Mouse (Mus musculus) MEL-GATA-1-ER (cell line): Measurements from ENCODE around the gene Nt5dc1.
A peak's percentile ranks its signal among the peaks of the same experiment; 100 is the strongest.
"Not testable (repeated sequence)": the region's sequence is repeated elsewhere in the genome, so short reads cannot be mapped to it uniquely, and the experiment has no call there.

Experiments used
- DNase-seq: peaks from one replicate; pipeline ENCODE4 v3.0.0-alpha.2; 2012; ENCODE audit warnings: low read depth; ENCODE audit errors: extremely low read depth

Nt5dc1 gene

GRCm38 (mm10) chr10:34312536-34312935, 105.8 kb downstream of the Nt5dc1 start:
- DNase-seq = no peak

GRCm38 (mm10) chr10:34309915-34310685, 108.3 kb downstream of the Nt5dc1 start:
- DNase-seq = no peak

DNA sequence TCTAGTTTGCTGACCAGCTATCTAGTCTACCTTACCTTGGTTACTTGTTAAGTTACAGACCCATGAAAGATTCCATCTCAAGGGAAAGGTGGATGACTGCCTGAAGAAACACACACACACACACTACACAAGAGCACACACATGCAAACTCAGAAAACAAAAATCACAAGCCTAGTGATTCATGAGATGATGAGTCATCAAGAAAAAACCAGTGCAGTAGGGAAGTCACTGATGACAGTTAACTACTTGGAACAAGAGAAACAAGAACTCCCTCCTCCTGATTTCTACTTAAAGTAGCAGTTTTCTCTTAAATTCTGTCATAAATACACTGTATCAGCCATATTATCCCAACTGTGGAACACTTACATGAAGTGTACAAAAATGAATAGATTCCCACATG, 111.3 kb downstream of the Nt5dc1 start:
- DNase-seq = no peak

GRCm38 (mm10) chr10:34300368-34300767, 118.0 kb downstream of the Nt5dc1 start:
- DNase-seq = no peak

GRCm38 (mm10) chr10:34297980-34298753, 120.2 kb downstream of the Nt5dc1 start:
- no peak for DNase-seq

DNA sequence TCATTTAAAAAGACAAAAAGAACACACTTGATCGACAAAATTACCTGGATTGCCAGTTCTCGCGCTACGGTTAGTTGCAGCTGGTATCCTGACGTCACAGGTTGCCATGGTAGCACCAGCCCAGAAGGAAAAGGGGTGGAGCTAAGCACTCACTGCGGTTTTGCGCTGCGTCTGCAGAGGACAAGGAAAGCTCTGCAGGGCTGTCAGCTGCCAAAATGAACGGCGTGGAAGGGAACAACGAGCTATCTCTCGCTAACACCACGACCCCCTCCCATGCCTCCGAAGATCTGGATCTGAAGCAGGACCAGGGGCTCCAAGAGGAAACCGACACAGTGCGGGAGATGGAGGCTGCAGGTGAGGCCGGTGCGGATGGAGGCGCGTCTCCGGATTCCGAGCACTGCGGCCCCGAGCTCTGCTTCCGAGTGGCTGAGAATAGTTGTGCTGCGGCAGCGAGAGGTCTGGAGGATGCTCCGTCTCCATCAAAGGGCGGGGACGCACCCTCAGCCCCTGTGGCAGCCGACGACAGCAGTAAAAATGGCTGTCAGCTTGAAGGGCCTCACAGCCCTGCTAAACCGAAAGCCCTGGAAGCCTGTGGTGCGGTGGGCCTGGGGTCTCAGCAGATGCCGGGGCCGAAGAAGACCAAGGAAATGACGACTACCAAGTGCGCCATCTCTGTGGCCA, 120.9 kb downstream of the Nt5dc1 start, which contains the start of gene Tspyl4:
Gene Tspyl4, plus strand, starts transcription at position 144 of the 681 bp plus-strand sequence.
- no peak for DNase-seq

DNA sequence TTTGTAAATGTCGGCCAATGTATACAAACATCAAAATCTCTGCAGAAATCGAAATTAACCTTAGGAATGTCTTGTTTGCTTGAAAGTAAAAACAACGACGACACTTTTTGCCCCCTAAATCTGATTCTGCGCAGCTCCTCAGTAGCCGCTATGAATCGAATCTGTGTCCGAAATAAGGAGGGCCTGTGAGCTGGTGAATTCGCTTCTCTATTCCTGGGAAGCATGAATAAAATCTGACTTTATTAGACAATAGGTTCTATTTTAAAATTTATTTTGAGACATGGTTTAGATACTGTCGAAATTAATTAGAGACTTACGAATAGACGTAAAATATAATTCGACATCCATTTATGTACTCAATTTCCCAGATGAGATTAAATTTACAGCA, 121.4 kb downstream of the Nt5dc1 start:
- no peak for DNase-seq

DNA sequence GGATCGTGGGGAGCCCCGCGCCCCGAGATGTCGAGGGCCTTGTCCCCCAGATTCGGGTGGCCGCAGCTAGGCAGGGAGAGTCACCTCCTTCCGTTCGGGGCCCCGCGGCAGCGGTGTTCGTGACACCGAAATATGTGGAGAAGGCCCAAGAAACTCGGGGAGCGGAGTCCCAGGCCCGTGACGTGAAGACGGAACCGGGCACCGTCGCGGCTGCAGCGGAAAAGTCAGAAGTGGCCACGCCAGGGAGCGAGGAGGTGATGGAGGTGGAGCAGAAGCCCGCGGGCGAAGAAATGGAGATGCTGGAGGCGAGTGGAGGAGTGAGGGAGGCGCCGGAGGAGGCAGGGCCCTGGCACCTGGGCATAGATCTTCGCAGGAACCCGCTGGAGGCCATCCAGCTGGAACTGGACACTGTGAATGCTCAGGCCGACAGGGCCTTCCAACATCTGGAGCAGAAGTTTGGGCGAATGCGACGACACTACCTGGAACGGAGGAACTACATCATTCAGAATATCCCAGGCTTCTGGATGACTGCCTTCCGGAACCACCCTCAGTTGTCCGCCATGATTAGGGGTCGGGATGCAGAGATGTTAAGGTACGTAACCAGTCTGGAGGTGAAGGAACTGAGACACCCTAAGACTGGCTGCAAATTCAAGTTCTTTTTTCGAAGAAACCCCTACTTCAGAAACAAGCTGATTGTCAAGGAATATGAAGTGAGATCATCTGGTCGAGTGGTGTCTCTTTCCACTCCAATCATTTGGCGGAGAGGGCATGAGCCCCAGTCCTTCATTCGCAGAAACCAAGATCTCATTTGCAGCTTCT, 135.7 kb downstream of the Nt5dc1 start:
- DNase-seq = no peak

DNA sequence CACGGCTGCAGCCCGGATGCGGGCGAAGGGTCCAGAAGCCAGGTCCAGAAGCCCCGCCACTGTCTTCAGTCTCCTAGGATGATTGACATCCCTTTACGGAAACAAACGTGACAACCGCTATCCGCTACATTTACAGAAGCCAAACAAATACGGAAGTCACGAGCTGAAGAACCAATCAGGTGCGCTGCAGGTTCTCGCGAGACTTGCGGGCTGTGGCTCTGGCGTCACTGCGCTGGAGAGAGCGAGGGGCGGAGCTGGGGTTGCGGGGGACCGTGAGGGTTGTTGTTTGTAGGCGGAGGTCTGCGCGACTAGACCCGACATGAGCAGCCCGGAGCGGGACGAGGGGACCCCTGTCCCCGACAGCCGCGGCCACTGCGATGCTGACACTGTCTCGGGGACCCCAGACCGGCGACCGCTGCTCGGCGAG, 136.4 kb downstream of the Nt5dc1 start, which contains the start of gene Tspyl1:
Gene Tspyl1, plus strand, starts transcription at position 229 of the 427 bp plus-strand sequence.
- peak; percentile 97 for DNase-seq

- peak; percentile 33 for DNase-seq
These were observed 137.0 kb downstream of the Nt5dc1 start for GRCm38 (mm10) chr10:34281211-34281961.

- peak; percentile 65 for DNase-seq
These were observed 137.7 kb downstream of the Nt5dc1 start for GRCm38 (mm10) chr10:34280591-34281175.

DNA sequence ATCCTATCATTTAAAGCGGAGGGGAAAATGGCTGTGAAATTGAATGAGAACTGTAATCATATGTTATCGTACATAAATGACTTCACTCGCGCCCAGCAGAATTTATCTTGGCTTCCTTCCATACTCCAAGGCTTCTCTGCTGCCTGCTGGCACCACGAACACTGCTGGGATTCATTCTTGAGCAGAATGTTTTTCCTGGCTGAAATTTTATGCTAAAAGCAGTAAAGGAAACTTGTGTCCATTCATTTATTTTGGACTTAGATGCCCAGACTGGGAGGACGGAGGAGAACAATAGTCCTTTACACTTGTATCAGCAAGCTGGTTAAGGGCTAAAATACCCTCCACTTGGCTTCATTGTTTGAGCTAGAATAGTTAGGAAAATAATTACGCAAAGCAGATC, 146.7 kb downstream of the Nt5dc1 start:
- no peak for DNase-seq

DNA sequence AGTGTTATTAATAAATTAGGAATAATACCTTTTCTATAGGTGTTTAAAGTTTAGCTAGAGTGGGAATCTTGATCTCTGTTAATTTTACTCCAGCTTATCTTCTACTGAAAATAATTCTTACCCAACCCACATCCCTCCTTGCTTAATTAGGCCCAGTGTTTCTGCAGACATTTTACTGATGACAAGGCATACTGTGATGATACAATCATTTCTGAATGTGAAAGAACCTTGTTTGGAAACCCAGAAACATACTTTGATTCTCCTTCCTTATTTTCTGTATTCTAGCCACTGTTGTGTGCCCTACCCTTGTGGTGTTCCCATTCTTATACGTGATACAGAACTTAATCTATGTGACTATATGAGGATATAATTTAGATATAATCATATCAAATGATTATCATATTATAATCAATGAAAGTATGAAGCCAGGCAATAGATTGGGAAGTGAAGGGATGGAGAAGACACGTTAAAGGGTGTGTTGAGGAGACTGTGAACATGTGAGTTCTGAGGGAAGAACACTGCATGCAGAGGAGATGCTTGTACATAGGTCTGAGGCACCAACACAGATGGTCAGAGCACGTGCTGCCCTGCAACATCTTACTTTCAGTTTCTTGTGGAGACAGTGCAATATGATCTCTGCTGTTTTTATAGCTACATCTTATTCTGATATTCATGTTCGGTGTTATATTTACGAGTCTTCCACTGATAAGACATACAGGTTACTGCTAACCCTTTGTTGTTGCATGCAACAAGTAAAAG, 150.9 kb downstream of the Nt5dc1 start:
- no peak for DNase-seq

- no peak for DNase-seq
These were observed 153.2 kb downstream of the Nt5dc1 start for GRCm38 (mm10) chr10:34265106-34265505.

DNA sequence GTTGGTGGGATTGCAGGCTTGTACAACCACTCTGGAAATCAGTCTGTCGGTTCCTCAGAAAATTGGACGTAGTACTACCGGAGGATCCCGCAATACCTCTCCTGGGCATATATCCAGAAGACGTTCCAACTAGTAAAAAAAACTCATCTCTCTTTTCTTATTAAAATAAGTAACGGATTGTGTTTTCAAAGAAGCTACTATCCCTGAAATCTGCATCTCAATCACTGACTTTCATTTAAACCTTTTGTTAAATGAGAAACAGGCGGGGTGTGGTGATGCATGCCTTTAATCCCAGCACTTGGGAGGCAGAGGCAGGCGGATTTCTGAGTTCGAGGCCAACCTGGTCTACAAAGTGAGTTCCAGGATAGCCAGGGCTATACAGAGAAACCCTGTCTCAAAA, 165.5 kb downstream of the Nt5dc1 start:
- not testable (repeated sequence) for DNase-seq

GRCm38 (mm10) chr10:34249594-34249993, 168.8 kb downstream of the Nt5dc1 start:
- DNase-seq = peak; percentile 33

GRCm38 (mm10) chr10:34247757-34248156, 170.6 kb downstream of the Nt5dc1 start:
- DNase-seq = no peak

- no peak for DNase-seq
These were observed 172.2 kb downstream of the Nt5dc1 start for GRCm38 (mm10) chr10:34246106-34246505.

DNA sequence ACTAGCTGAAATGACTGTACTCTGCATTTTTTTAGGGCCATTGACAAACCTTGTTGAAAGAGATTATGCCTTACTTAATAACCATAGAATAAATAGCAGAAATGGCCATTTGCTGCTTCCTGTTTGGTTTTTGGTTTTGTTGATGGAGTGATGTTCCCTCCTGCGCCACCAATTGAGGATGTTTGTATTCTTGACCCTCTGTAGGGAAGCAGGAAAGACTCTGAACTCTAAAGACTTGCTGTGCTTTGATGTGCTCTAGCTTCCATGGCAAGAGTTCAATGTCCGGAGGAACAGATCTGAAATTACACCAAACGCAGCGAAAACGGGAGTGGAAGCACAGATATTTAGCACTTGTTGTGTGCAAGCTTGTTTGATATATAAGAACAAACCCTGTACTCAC, 173.6 kb downstream of the Nt5dc1 start:
- DNase-seq = no peak
